Mouse (Mus musculus): ENCODE data around the gene Ddx39.

GRCm38 (mm10) chr8:83729009-83729807 is 14.2 kb downstream of the Ddx39 start:
- TF ChIP-seq CTCF (IDR thresholded peaks at IDR 0.05; ENCODE audit: low read depth), result peak; percentile 72
- no peak for TF ChIP-seq EP300 (IDR thresholded peaks at IDR 0.05; ENCODE audit: low read depth)

All from heart, postnatal 0 days (tissue).